Mouse (Mus musculus) left cerebral cortex, adult 11 months (tissue): ENCODE data around the gene Kcnip1.

Source experiments
- DNase-seq: peaks from one replicate; pipeline ENCODE4 v3.0.0; 2022; ENCODE audit warnings: low spot score

Gene Kcnip1

GRCm38 (mm10) chr11:33986525-33986924 lies 6.4 kb downstream of the Kcnip1 start:
- DNase-seq, result no peak

- DNase-seq, result no peak
Measured at GRCm38 (mm10) chr11:33980146-33980545, 12.8 kb downstream of the Kcnip1 start.

- no peak for DNase-seq
Measured at GRCm38 (mm10) chr11:33975121-33975520, 17.8 kb downstream of the Kcnip1 start.

- DNase-seq, result no peak
Measured at GRCm38 (mm10) chr11:33974341-33975040, 18.5 kb downstream of the Kcnip1 start.

- no peak for DNase-seq
Measured at GRCm38 (mm10) chr11:33972114-33972513, 20.8 kb downstream of the Kcnip1 start.

- DNase-seq, result no peak
Measured at GRCm38 (mm10) chr11:33969199-33969598, 23.8 kb downstream of the Kcnip1 start.

- no peak for DNase-seq
Measured at GRCm38 (mm10) chr11:33967708-33968107, 25.2 kb downstream of the Kcnip1 start.

- DNase-seq, result no peak
Measured at GRCm38 (mm10) chr11:33965380-33965779, 27.6 kb downstream of the Kcnip1 start.

GRCm38 (mm10) chr11:33962688-33963407 lies 30.1 kb downstream of the Kcnip1 start, which contains the start of gene Kcnmb1:
Gene Kcnmb1 (plus strand): TSS chr11:33963013.
- no peak for DNase-seq

GRCm38 (mm10) chr11:33962178-33962577 lies 30.8 kb downstream of the Kcnip1 start:
- DNase-seq, result no peak

GRCm38 (mm10) chr11:33958713-33959112 lies 34.2 kb downstream of the Kcnip1 start:
- no peak for DNase-seq

GRCm38 (mm10) chr11:33957595-33957994 lies 35.4 kb downstream of the Kcnip1 start:
- no peak for DNase-seq

- DNase-seq, result no peak
Measured at GRCm38 (mm10) chr11:33956623-33957022, 36.3 kb downstream of the Kcnip1 start.

- no peak for DNase-seq
Measured at GRCm38 (mm10) chr11:33955982-33956381, 37.0 kb downstream of the Kcnip1 start.

GRCm38 (mm10) chr11:33951684-33952625 lies 41.0 kb downstream of the Kcnip1 start:
- DNase-seq, result no peak

GRCm38 (mm10) chr11:33951155-33951554 lies 41.8 kb downstream of the Kcnip1 start:
- no peak for DNase-seq

GRCm38 (mm10) chr11:33946501-33946900 lies 46.5 kb downstream of the Kcnip1 start:
- no peak for DNase-seq

GRCm38 (mm10) chr11:33944786-33945328 lies 48.1 kb downstream of the Kcnip1 start:
- DNase-seq, result no peak

- DNase-seq, result no peak
Measured at GRCm38 (mm10) chr11:33944067-33944785, 48.7 kb downstream of the Kcnip1 start.

- DNase-seq, result no peak
Measured at GRCm38 (mm10) chr11:33943565-33943964, 49.4 kb downstream of the Kcnip1 start.

- no peak for DNase-seq
Measured at GRCm38 (mm10) chr11:33939456-33940113, 53.4 kb downstream of the Kcnip1 start.
